Mouse (Mus musculus) ES-E14 (cell line): ENCODE data around the gene Tspan13.

Source experiments
- HCFC1 ChIP-seq: IDR thresholded peaks from 2 replicates; pipeline ENCODE4 v1.6.1; 2012; ENCODE audit warnings: low read length, inconsistent platforms, borderline replicate concordance; ENCODE audit not compliant: insufficient read depth
- MAFK ChIP-seq: IDR thresholded peaks from 2 replicates; pipeline ENCODE4 v1.6.1; 2014; ENCODE audit warnings: mild to moderate bottlenecking, low read depth, low read length, inconsistent platforms; ENCODE audit not compliant: insufficient read depth
- ZNF384 ChIP-seq: IDR thresholded peaks from 2 replicates; pipeline ENCODE4 v1.6.1; 2012; ENCODE audit warnings: low read depth, low read length, inconsistent platforms

DNA sequence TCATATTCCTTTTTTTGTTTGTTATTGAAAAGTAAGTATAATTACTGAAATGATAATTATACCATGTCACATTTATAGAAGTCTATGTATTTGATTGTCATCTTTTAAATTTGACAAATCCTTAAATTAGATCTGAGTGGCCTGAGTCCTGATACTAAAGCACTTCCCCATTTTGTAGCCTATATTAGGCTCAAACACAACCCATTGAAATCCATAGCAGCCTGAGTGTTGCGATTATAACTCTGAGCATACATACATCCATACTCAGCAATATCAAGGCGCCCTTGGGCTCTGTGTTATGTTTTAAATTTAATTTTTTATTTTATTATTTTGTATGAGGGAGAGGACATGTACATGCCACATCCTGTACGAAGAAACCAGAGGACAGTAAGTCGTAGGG lies 27.9 kb upstream of the Tspan13 start:
- TF ChIP-seq ZNF384 (no peak), HCFC1 (no peak), MAFK (no peak)
